Mouse (Mus musculus) T-helper 17 cell (primary cell): ENCODE results near the gene Tjp3.

Experiments used
- in situ Hi-C, 2 experiments: fragments of 300-600 bp; cut with MboI, MseI; formaldehyde crosslinking; loops; 1 replicate in 1 of 2; 2 replicates in 1 of 2; pipeline ENCODE4 v1.15.1; 2025; ENCODE audit warnings: high pct_unique_total_duplicates in 2 of 2

Gene Tjp3

DNA sequence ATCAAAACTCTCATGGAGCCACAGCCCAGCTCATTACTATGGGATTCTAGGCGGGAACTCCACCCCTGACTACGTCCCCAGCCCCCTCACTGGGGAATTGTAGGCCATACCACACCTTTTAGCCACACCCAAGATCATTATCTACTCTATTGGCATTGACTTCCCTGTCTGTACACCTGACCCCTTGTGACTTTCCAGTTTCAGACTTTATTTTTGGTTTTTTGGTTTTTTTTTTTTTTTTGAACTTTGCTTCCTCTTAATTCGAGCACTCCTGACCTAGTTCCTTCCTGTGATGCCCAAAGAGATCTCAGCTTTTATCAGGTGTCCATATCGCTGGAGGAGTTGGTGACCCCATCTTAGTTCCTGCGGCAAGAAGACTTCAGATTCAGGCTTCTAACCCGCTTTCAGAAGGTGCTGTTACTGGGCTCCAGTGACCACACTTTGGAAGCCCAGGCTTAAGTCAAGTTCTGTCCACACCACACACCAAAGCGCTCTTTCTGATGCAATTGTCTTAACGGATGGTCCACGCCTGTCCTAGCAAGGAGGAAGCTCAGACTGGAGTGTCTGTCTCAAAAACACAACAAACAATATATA lies at the start of gene Tjp3:
Gene Tjp3 (minus strand): TSS at position 71 of the 594 bp plus-strand sequence.
- in situ Hi-C loops = loop anchor here in 1 of 2 experiments (5.0 kb wide), 1 partner anchor 256 kb away; the partner anchor contains the start of gene Gna11

DNA sequence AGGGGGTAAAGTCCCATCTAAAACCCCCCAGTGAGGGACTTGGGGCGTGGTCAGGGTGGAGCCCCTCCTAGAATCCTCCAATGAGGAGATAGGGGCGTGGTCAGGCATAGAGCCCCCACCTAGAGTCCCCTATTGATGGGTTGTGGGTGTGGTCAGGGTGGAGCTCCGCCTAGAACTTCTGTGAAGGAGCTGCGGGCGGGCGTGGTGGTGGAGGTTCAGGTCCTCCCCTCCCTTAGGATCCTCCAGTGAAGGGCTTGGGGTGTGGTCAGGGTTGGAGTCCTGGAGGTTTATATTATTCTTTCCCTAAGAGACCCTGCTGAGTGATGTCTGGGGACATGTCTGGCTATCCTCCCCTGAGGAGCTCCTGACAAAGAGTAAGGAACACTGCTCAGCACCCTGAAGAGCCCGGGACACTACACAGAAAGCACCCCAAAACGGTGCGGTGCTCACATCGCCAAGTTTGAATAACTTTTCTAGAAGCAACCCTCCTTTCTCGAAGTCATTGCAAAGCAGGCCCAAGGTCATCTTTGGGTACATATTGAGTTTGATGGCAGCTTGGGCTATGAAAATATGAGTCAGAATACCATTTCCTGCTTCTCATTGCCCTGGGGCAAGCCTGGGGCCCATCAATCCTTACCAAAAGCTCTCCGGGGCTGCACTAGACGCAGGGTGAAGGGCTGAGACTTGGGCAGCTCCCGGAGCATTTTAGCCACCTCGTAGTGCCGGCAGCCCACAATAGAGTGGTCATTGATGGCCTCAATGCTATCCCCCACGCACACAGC lies 49.4 kb upstream of the Tjp3 start:
- in situ Hi-C loops = loop anchor here (10.0 kb wide), 1 partner anchor 56 kb away; no protein-coding TSS in a partner anchor

DNA sequence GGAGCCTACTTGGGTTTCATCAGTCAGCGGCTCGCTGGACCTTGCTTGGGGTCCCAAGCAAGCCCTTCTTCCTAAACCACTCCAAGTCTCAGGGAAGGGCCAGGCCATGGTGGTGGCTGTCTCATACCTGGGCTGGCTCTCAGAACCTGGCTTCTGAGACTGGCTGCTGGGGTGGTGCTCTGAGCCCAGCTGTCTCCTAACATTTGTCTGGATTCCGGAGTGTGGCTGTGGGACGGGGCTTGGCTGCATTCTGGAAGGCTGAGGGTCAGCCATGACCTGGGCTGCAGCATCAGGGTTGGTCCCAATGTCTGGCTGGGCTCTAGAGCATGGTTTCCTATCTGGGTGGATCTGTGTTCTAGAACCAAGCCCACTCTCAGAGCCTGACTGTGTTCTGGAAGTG lies 45.2 kb upstream of the Tjp3 start:
- in situ Hi-C loops = no loop called here

DNA sequence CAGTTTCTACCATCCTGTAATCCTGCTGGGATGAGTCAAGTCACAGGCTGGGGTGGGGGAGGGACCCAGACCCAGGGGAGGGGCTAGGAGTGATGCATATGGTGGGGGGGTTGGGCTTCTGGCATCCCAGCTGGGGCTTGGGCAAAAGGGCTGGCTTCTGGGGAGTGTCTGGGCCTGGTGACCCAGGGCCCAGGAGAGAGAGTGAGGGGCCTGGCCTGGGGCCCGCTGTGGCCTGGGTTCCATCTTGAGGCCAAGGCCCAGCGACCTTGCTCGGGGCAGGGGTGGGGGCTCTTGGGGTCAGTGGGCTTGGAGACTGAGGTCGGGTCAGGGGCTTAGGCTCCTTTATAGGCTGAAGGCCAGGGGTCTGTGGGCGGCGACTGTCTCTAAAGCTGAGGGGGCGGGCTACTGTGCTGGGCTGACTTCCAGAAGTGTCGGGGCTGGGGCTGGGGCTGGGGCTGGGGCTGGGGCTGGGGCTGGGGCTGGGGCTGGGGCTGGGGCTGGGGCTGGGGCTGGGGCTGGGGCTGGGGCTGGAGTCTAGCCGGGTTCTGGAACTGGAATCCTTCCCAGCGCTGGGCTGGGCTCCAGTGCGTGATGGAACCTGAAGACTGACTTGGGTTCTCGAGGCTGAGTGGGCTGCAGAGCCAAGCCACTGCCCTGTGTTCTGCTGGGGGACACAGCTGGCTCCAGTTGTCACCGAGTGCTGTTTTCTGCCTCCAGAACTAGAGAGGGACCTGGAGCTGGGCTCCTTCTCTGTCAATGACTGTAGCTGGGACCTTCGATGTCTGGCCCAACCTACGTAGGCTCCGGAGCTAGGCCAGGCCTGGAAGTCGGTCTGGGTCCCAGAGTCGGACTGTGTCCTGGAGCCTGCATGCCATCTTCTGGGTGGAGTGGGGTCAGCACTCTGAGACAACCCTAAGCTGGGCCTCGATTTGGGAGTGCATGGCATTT lies 44.3 kb upstream of the Tjp3 start:
- in situ Hi-C loops = no loop called here

DNA sequence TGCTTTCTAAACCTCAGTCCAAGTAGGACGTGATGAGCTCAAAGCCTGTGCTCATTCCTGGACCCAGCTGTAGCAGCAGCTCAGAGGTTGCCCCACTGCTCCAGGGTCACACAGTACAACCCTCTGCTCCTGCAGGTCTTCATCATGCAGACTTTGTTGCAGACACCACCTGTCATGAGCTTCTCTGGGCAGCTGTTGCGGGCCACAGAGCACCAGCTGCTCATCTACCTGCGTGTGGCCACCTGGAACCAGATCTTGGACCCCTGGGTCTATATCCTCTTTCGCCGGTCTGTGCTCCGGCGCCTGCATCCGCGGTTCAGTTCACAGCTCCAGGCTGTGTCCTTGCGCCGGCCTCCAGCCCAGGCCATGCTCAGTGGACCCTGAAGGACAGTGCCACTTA lies 42.9 kb upstream of the Tjp3 start:
- in situ Hi-C loops = loop anchor here in 1 of 2 experiments (5.0 kb wide), 1 partner anchor 93 kb away; no protein-coding TSS in a partner anchor

DNA sequence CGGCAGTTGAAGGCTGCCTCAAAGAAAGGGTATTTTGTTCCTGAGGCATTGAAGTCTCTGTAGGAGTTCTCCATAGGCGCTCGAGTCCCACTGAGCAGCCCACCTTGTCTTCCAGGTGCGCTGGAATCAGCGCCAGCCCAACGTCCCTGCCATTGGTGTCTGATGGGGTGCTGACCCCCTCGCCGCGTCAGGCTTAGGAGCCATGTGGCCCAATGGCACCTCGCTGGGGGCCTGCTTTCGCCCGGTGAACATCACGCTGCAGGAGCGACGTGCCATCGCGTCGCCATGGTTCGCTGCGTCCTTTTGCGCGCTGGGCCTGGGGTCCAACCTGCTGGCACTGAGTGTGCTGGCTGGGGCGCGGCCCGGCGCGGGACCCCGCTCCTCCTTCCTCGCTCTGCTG lies 40.9 kb upstream of the Tjp3 start:
- in situ Hi-C loops = loop anchor here in 1 of 2 experiments (5.0 kb wide), 1 partner anchor 95 kb away; no protein-coding TSS in a partner anchor

DNA sequence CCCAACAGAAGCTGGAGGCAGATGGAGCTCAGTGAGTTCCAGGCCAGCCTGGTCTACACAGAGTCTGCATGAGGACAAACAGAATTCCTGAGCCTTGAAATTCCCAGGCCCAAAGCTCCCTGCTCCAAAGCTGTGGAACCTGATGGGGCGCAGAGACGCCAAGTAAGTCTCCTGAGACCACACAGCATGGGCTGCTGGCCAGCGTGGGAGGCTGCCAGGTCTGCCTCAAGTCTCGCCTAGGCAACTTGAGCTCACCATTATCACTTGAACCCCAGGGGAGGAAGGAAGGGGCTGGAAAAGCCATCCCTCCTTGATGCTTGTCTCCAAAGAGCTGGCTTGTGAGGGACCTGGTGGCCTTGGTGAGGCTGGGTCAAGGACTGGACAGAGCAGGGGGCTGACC lies 38.6 kb upstream of the Tjp3 start:
- in situ Hi-C loops = loop anchor here in 1 of 2 experiments (5.0 kb wide), 1 partner anchor 97 kb away; no protein-coding TSS in a partner anchor

DNA sequence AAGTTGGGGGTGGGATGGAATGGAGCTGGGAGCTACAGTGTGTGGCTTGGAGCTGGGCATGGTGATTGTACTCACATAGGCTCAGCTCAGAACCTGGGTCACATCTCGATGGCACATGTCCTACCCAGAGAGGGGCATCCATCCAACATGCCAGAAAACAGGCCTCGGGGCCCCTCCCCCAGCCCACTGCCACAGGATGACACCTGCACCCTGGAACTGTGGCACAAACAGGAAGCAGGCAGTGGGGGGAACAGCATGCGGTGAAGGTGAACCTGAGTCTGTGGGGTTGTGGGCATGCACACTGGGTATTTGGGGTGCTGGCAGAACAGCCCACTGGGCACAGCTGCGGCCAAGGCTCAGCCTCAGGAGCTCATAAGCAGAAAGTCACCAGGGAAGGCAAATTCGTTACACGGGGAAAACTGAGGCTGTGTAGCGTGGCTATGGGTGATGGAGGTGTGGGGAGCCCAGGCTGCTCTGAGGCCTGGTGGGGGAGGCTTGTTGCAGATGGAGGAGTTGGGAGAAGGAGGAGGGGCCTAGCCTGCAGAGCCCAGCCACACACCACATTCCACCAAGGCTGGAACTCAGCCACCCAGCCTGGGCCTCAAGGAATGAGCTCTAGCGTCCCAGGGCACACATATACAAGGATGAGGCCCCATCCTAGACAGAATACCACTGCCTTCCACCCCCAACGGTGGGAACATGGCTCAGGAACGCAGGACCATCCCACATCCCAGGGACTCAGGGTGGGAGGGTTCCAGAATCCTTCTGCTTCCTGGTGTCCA lies 38.0 kb upstream of the Tjp3 start:
- in situ Hi-C loops = no loop called here

DNA sequence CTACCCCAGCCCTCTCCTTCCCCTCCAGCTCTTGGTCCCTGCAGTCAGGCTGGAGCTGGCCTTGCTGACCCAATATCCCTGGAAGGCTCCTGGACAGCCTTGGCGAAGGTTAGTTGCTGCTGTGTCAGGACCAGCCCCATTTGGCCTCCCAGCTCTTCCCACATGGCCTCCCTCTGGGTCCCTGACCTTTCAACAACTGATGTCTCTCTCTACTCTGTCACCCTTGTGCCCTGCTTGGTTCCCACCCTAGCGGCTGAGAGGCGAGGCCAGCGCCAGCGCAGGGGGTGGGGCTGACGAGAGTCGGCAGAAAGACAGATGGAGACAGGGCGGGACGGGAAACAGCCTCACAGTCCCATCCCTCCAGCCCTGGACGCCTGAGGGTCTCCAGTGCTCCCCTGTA lies 37.0 kb upstream of the Tjp3 start, which contains the start of gene Tbxa2r:
Gene Tbxa2r (plus strand): TSS at position 346 of the 400 bp plus-strand sequence.
- in situ Hi-C loops = no loop called here

DNA sequence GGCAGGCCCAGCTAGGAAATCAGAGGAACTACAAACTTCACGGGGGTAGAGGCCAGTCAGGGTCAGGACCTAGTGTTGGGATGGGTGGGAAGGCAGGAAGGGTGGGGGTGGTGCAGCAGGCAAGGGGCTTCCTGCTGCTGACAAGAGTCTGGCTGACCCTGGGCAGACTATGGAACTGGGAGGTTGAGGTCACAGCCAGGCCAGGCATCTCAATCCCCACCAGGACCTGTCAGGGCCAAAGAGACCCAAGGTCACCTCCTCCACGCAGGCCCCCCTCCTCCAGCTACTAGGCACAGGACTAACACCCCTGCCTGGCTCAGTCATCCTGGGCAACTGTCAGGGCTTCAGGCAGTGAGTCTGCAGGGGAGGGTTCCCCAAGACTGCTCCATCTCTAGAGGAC lies 36.6 kb upstream of the Tjp3 start:
- in situ Hi-C loops = no loop called here

DNA sequence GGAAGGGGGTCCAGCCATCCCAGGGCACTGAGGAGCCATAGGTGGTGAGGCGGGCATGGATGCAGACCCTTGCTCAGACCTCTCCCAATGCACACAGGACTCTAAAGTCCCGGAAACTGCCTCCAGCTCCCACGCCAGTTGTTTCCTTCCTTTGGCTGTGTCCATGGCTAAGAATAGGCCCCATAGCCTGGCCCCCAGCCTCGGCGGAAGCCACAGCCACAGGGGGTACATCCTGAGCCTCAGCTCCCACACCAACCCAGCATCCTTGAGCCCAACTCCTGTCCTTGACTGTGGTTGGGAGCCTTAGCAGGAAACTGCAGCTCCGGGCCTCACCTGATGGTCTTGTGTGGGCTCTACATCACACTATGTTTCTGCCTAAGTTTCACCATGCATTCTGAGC lies 35.5 kb upstream of the Tjp3 start:
- in situ Hi-C loops = no loop called here

DNA sequence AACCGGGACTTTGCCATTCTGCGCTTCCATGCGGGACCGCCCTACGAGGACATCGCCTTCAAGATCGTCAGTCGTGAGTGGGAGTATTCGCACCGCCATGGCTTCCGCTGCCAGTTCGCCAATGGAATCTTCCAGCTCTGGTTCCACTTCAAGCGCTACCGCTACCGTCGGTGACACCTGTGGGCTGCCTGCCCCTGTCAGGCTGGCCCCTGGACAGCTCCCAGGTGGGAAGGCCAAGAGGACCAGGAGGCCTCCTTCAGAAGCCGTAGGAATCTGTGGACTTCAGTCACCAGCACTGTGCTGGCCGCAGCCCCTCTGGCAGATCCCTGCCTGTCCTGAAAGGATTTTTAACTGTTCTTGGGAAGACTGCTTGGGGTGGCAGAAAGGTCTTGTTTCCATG lies 34.4 kb upstream of the Tjp3 start:
- in situ Hi-C loops = no loop called here

DNA sequence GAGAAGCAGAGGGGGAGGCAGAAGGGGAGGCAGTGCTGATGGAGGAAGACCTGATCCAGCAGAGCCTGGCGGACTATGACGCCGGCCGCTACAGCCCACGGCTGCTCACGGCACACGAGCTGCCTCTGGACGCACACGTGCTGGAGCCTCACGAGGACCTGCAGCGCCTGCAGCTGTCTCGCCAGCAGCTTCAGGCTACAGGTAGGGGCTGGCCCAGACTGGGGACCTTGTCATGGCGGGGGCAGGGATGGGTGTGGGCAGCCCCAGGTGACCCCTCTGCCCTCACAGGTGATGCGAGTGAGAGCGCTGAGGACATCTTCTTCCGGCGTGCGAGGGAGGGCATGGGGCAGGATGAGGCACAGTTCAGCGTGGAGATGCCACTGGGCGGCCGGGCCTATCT lies 33.8 kb upstream of the Tjp3 start:
- in situ Hi-C loops = no loop called here

DNA sequence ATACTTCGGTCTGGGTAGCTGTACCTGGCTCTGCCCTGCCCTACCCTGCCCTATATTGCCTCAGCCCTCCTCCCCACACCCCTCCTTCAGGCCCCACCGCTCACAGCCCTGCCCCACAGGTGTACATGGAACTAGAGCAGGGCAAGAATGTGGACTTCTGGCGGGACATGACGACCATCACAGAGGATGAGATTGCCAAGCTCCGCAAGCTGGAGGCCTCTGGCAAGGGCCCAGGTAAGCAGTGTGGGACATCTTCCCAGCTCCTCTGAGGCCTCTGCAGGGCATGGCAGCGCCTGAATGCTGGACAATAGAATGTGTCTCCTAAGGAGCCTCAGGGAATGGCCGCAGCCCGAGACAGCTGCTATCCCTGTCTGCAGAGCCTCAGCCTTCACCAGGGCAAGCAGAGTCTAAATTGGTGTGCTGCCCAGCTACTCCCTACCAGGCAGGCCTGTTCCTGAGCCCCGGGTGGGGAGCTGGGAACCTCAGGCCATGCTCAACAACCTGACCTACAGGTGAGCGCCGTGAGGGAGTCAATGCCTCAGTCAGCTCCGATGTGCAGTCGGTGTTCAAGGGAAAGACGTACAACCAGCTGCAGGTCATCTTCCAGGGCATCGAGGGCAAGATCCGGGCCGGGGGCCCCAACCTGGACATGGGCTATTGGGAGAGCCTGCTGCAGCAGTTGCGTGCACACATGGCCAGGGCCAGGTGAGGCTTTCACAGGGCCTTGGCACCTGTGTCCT lies 32.6 kb upstream of the Tjp3 start:
- in situ Hi-C loops = loop anchor here in 1 of 2 experiments (5.0 kb wide), 1 partner anchor 37 kb away; no protein-coding TSS in a partner anchor

DNA sequence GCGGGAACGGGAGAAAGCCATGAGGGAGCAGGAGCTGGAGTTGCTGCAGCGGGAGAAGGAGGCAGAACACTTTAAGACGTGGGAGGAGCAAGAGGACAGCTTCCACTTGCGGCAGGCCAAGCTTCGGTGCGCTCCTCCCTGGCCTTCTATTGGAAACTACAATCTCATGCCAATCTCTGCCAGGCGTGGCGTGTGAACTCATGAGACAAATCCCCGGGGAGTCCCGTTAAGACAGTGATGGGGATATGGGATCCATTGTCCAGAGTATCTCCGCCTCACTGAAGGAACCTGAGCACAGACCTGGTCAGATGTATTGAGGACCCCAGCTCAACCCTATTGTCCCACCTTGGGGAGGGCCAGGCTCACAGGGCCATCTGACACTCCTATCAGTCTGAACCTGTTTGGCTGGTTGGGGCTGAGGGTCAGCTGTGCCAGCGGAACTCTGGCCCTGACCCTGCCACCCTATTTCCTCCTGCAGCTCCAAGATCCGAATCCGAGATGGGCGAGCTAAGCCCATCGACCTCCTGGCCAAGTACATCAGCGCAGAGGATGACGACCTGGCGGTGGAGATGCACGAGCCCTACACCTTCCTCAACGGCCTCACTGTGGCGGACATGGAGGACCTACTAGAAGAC lies 31.9 kb upstream of the Tjp3 start:
- in situ Hi-C loops = loop anchor here in 1 of 2 experiments (5.0 kb wide), 1 partner anchor 36 kb away; no protein-coding TSS in a partner anchor

DNA sequence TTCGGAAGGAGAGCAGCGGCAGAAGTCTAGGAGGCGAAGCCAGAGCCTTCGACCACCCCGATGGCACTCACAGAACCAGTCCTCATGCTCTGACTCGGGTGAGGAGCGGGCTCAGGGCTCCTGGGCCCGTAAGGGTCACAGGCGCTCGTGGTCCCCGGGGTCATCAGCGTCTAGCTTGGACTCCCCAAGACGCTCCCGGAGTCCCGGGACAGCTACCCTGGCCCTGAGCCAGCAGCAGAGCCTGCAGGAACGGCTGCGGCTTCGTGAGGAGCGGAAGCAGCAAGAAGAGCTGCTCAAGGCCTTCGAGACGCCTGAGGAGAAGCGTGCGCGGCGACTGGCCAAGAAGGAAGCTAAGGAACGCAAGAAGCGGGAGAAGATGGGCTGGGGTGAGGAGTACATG lies 31.1 kb upstream of the Tjp3 start:
- in situ Hi-C loops = loop anchor here in 1 of 2 experiments (5.0 kb wide), 1 partner anchor 35 kb away; no protein-coding TSS in a partner anchor

DNA sequence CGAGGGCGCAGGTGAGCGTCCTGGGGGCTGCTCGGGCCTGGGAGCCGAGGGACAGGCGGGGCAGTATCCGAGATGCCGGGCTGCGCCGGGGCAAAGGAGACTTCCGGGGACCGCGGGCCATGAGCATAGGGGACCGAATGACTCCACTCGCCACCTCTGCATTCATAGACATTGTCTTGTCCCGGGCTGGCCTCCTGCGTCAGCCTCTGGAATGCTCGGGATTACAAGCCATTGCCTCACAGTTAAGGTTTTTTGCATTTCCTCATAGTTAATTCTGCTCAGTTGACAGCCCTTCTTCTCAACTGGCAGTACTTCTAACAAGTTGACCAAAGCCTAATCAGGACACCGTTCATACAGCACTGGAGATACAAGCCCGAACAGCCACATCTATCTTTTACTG lies 30.1 kb upstream of the Tjp3 start:
- in situ Hi-C loops = loop anchor here in 1 of 2 experiments (5.0 kb wide), 1 partner anchor 34 kb away; no protein-coding TSS in a partner anchor

DNA sequence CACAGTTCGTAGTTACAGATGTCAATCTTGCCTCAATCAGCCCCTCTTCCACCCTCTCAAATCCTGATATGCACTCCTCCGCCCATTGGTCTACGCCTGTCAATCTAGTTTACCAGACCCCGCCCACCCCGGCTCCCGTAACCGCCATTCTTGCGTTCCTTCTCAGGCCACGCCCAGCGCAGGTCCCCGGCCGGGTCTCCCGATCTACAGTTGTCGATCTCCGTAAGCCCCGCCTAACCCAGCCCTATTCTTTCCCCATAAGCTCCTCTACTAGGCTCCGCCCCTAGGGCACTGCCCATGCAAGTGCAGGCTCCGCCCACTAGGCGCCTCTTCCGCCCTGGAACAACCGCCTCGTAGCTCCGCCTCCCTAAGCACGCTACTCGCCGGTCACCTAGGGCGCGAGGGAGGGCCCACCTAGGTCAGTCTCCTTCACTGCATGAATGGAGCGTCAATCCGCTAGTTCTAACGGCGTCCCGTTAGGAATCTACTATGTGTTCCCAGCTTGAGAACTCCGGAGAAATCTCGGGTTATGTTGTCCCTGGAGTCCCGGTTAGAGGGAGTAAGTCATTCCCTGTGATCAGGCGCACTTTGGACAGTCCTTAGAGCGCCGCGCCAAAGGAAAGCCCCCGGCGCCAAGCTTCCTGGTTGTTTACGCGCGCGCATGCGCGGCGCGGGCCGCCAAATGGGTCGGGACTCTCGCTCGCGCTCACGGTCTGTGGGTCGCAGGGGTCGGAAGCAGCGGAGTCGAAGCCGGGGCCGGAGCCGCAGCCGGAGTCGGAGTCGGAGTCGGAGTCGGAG lies 29.4 kb upstream of the Tjp3 start, which contains the start of gene Cactin:
Gene Cactin (plus strand): TSS at position 554 of the 798 bp plus-strand sequence.
- in situ Hi-C loops = loop anchor here in 1 of 2 experiments (5.0 kb wide), 1 partner anchor 33 kb away; no protein-coding TSS in a partner anchor
